9 mouse cellular contexts compared by ENCODE assay signal in genomic region chr16:37974520-37975340, GRCm38 (mm10). TPM values are rescaled to one million over a fixed set of nuclear protein-coding genes. Genes with fewer than 3 reads are reported as not detected.
DNase-seq lines count a peak whose midpoint lies in the region; ATAC-seq lines count a peak whose summit lies in the region.
"Had no signal": no experiment of that assay in that cellular context is flagged by ENCODE, and none has a peak within 500 bp of the region (broad histone marks: within the 10 kb centered on the region; RNA-seq: fewer than 3 reads in every experiment).

No protein-coding gene starts in this region.

- no peaks in the 10 kb centered on the region for H3K36me3 ChIP-seq in heart, embryonic 14.5 days (ENCODE audit: control insufficient read depth, insufficient read depth, low read length)
- no peaks in the 10 kb centered on the region for H3K36me3 ChIP-seq in midbrain, embryonic 13.5 days
- H3K36me3 ChIP-seq: neural tube, embryonic 12.5 days had no signal

- peak; percentile 18 for DNase-seq in gastrocnemius, postnatal 25 days
- DNase-seq in gastrocnemius, adult 18-20 months (ENCODE audit: low spot score): no peak
- peak; percentile 61 for DNase-seq in NIH3T3 (ENCODE audit: low read depth)
- DNase-seq in layer of hippocampus, adult 18-20 months (ENCODE audit: low spot score in 2 of 2): peak; percentile 47 to 74
- DNase-seq in thymus, postnatal 25 days: peak; percentile 44
- DNase-seq in gastrocnemius, postnatal 4 days (ENCODE audit: low spot score in 2 of 2): no peak

- no peak overlapping the region for H3K27ac ChIP-seq in heart, embryonic 14.5 days (replicated peaks in 1 of 2; ENCODE audit: control insufficient read depth in 1 of 2, insufficient read depth in 1 of 2, low read depth in 2 of 2, low read length in 2 of 2)
- peak overlapping the region; percentile 69 for H3K27ac ChIP-seq in midbrain, embryonic 13.5 days

- H3K9me3 ChIP-seq in heart, embryonic 14.5 days (ENCODE audit: control insufficient read depth, low read length): no peaks in the 10 kb centered on the region
- H3K9me3 ChIP-seq in midbrain, embryonic 13.5 days: no peaks in the 10 kb centered on the region
- H3K9me3 ChIP-seq: neural tube, embryonic 12.5 days had no signal

- H3K27me3 ChIP-seq in heart, embryonic 14.5 days (ENCODE audit: control insufficient read depth, insufficient read depth, low read length): no peaks in the 10 kb centered on the region
- no peaks in the 10 kb centered on the region for H3K27me3 ChIP-seq in midbrain, embryonic 13.5 days
- H3K27me3 ChIP-seq: neural tube, embryonic 12.5 days had no signal

- H3K4me2 ChIP-seq in heart, embryonic 14.5 days (ENCODE audit: low read length): no peak overlapping the region
- no peak overlapping the region for H3K4me2 ChIP-seq in midbrain, embryonic 13.5 days (replicated peaks)
- H3K4me2 ChIP-seq: neural tube, embryonic 12.5 days had no signal

- WGBS in heart, embryonic 14.5 days: 53% methylated on average over 13 of the region's 13 CpGs
- WGBS in midbrain, embryonic 13.5 days: 56% methylated on average over 13 of the region's 13 CpGs

- H3K4me1 ChIP-seq in heart, embryonic 14.5 days (ENCODE audit: control insufficient read depth in 2 of 2, insufficient read depth in 2 of 2, low read length in 2 of 2): peaks cover 0 to 4% of the 10 kb centered on the region in 2 experiments; a peak in 1 of 4 replicates
- H3K4me1 ChIP-seq in midbrain, embryonic 13.5 days (replicated peaks): peaks cover 45% of the 10 kb centered on the region

- no peak overlapping the region for H3K4me3 ChIP-seq in heart, embryonic 14.5 days (ENCODE audit: control insufficient read depth in 1 of 2, insufficient read depth in 1 of 2, low read depth in 1 of 2, low read length in 2 of 2)
- no peak overlapping the region for H3K4me3 ChIP-seq in midbrain, embryonic 13.5 days (replicated peaks)
- H3K4me3 ChIP-seq: neural tube, embryonic 12.5 days had no signal

- ATAC-seq in heart, embryonic 14.5 days (ENCODE audit: insufficient number of reproducible peaks, insufficient read depth, low FRiP score, low read depth): no peak
- no peak for ATAC-seq in midbrain, embryonic 13.5 days

- 0 out of 2 replicates have a peak overlapping the region, but pooled peaks have one; percentile 8 for H3K9ac ChIP-seq in heart, embryonic 14.5 days (ENCODE audit: low read length)
- H3K9ac ChIP-seq in midbrain, embryonic 13.5 days (replicated peaks): no peak overlapping the region
- H3K9ac ChIP-seq: neural tube, embryonic 12.5 days had no signal

RNA-seq across cellular contexts. Expression of gene Gpr156, which starts 58.4 kb away (rescaled TPM):
- total RNA-seq in gastrocnemius, postnatal 25 days (2021): under 1 TPM in 1 of 2 experiments, not detected in 1; 0.13 TPM
- not detected for total RNA-seq in gastrocnemius, adult 18-20 months (2021)
- 0.42 and 0.54 TPM in 2 replicates for polyA plus RNA-seq in heart, embryonic 14.5 days (2014; fragmentation: Nextera tagmentation; extraction: Ambion mirVana)
- under 1 TPM; 0.45 to 0.76 TPM for total RNA-seq in layer of hippocampus, adult 18-20 months (2021)
- polyA plus RNA-seq in midbrain, embryonic 13.5 days (2015; fragmentation: Nextera tagmentation; extraction: Ambion mirVana): 8.2 and 9.4 TPM in 2 replicates
- 1 to 10 TPM in 1 of 2 experiments, under 1 TPM in 1; 0.88 to 1.5 TPM for total RNA-seq in gastrocnemius, postnatal 4 days (2021)

Comparison
In these comparisons a context has a peak if more than half of its experiments do, and no peak if none do; other contexts are left out.
1. DNase-seq: peak in gastrocnemius, postnatal 25 days (single experiment), NIH3T3 (single experiment), layer of hippocampus, adult 18-20 months (2 of 2) and thymus, postnatal 25 days (single experiment); none in gastrocnemius, adult 18-20 months (single experiment) and gastrocnemius, postnatal 4 days (0 of 2).